Mouse (Mus musculus) heart, embryonic 11.5 days (tissue): ENCODE results near the gene Hspb11. TPM values are rescaled to one million over a fixed set of nuclear protein-coding genes. Genes with fewer than 3 reads are reported as not detected.

Experiments used
- ATAC-seq: fragments of 200-750 bp; cut with Nextera tagmentation; replicated peaks from 2 replicates; pipeline ENCODE4 v1.8.0; 2017; ENCODE audit warnings: moderate library complexity; ENCODE audit not compliant: insufficient number of reproducible peaks, low FRiP score, low TSS enrichment
- H3K27ac ChIP-seq: fragments of 300-500 bp; sonication (generic); 2 replicates; pipeline ENCODE4 v1.5.1; 2014; ENCODE audit warnings: mild to moderate bottlenecking, low read depth, low read length
- H3K27me3 ChIP-seq: fragments of 300-500 bp; sonication (generic); 2 replicates; pipeline ENCODE4 v1.6.1; 2014; ENCODE audit warnings: mild to moderate bottlenecking, low read length, mixed read lengths; ENCODE audit not compliant: control insufficient read depth, insufficient read depth
- H3K36me3 ChIP-seq: fragments of 300-500 bp; sonication (generic); 2 replicates; pipeline ENCODE4 v1.6.1; 2014; ENCODE audit warnings: mild to moderate bottlenecking, low read length, moderate library complexity, mixed read lengths; ENCODE audit not compliant: control insufficient read depth, insufficient read depth
- H3K4me1 ChIP-seq: fragments of 300-500 bp; sonication (generic); 2 replicates; pipeline ENCODE4 v1.6.1; 2014; ENCODE audit warnings: low read length; ENCODE audit not compliant: control insufficient read depth, insufficient read depth
- H3K4me2 ChIP-seq: fragments of 300-500 bp; sonication (generic); 2 replicates; pipeline ENCODE4 v1.6.1; 2014; ENCODE audit warnings: mild to moderate bottlenecking, moderate library complexity
- H3K4me3 ChIP-seq: fragments of 300-500 bp; sonication (generic); 2 replicates; pipeline ENCODE4 v1.5.1; 2014; ENCODE audit warnings: low read depth, low read length
- H3K9ac ChIP-seq: fragments of 300-500 bp; sonication (generic); 2 replicates; pipeline ENCODE4 v1.6.1; 2014; ENCODE audit warnings: mild to moderate bottlenecking, low read depth, low read length, moderate library complexity
- H3K9me3 ChIP-seq: fragments of 300-500 bp; sonication (generic); replicated peaks from 2 replicates; pipeline ENCODE4 v1.6.1; 2016; ENCODE audit warnings: low read length; ENCODE audit not compliant: control insufficient read depth
- WGBS: fragments of 180-500 bp; shearing (Covaris S2); extraction: QIAGEN DNeasy Blood & Tissue Kit; methylation state at CpG from one replicate; pipeline ENCODE4 v1.1.7; 2014; ENCODE audit not compliant: insufficient replicate concordance; 5-methylcytosine and 5-hydroxymethylcytosine counted together
- polyA plus RNA-seq: library from polyadenylated mRNA; unstranded; fragments of >200 nt; fragmentation: Nextera tagmentation; extraction: Ambion mirVana; gene quantifications from 2 replicates; pipeline ENCODE4 v1.2.1, GENCODE M21; 2014

Gene Hspb11
- polyA plus RNA-seq, 1 experiment from 2014 or later, result 38.7 TPM

GRCm38 (mm10) chr4:107313690-107314478 is 60.5 kb downstream of the Hspb11 start, which contains the start of gene Yipf1:
TSS of gene Yipf1 (plus strand) at chr4:107314363.
- 1% methylated on average over 29 of the region's 29 CpGs for WGBS
- no peaks in the 10 kb centered on the region for H3K27me3 ChIP-seq
- peak within 1 kb of the TSS; percentile 66 for H3K4me3 ChIP-seq
- H3K4me2 ChIP-seq, result peak within 1 kb of the TSS; percentile 81
- H3K27ac ChIP-seq, result peak within 1 kb of the TSS; percentile 7; the same call in 1 of the 2 replicates
- H3K4me1 ChIP-seq, result peaks cover 7% of the 10 kb centered on the region; the same call in 1 of the 2 replicates
- ATAC-seq, result peak; percentile 86
- peak within 1 kb of the TSS; percentile 72 for H3K9ac ChIP-seq
- 0 out of 2 replicates have a peak, but pooled peaks cover under 1% of the 10 kb centered on the region for H3K36me3 ChIP-seq
- no peaks in the 10 kb centered on the region for H3K9me3 ChIP-seq

GRCm38 (mm10) chr4:107314479-107314805 is 61.0 kb downstream of the Hspb11 start:
- Histone ChIP-seq H3K36me3 (0 out of 2 replicates have a peak, but pooled peaks cover 3% of the 10 kb centered on the region), H3K4me2 (peak overlapping the region; percentile 81), H3K4me3 (peak overlapping the region; percentile 66), H3K4me1 (peaks cover 7% of the 10 kb centered on the region; the same call in 1 of the 2 replicates), H3K27me3 (no peaks in the 10 kb centered on the region), H3K9ac (peak overlapping the region; percentile 70), H3K9me3 (no peaks in the 10 kb centered on the region), H3K27ac (no peak overlapping the region)
- WGBS, result 10% methylated on average over 7 of the region's 7 CpGs
- peak; percentile 27; the same call in 1 of the 2 replicates for ATAC-seq

GRCm38 (mm10) chr4:107318646-107319045 is 65.3 kb downstream of the Hspb11 start:
- H3K36me3 ChIP-seq, result 0 out of 2 replicates have a peak, but pooled peaks cover 9% of the 10 kb centered on the region
- H3K4me3 ChIP-seq, result no peak overlapping the region
- no peak overlapping the region for H3K4me2 ChIP-seq
- peaks cover 7% of the 10 kb centered on the region; the same call in 1 of the 2 replicates for H3K4me1 ChIP-seq
- 74% methylated on average over 8 of the region's 8 CpGs for WGBS
- H3K9me3 ChIP-seq, result no peaks in the 10 kb centered on the region
- no peak for ATAC-seq
- H3K27ac ChIP-seq, result no peak overlapping the region
- H3K27me3 ChIP-seq, result no peaks in the 10 kb centered on the region
- no peak overlapping the region for H3K9ac ChIP-seq

GRCm38 (mm10) chr4:107321041-107321440 is 67.6 kb downstream of the Hspb11 start:
- ATAC-seq, result no peak
- H3K4me1 ChIP-seq, result no peaks in the 10 kb centered on the region
- WGBS, result 66% methylated on average over 2 of the region's 2 CpGs
- H3K4me2 ChIP-seq, result no peak overlapping the region
- 0 out of 2 replicates have a peak, but pooled peaks cover 9% of the 10 kb centered on the region for H3K36me3 ChIP-seq
- H3K27me3 ChIP-seq, result no peaks in the 10 kb centered on the region
- H3K9me3 ChIP-seq, result no peaks in the 10 kb centered on the region
- H3K4me3 ChIP-seq, result no peak overlapping the region
- no peak overlapping the region for H3K27ac ChIP-seq
- H3K9ac ChIP-seq, result no peak overlapping the region

- ATAC-seq, result no peak
- 87% methylated on average over 2 of the region's 2 CpGs for WGBS
- H3K36me3 ChIP-seq, result 0 out of 2 replicates have a peak, but pooled peaks cover 9% of the 10 kb centered on the region
Measured at GRCm38 (mm10) chr4:107323113-107323512, 69.7 kb downstream of the Hspb11 start.

GRCm38 (mm10) chr4:107328530-107328929 is 75.1 kb downstream of the Hspb11 start:
- Histone ChIP-seq H3K9me3 (no peaks in the 10 kb centered on the region), H3K36me3 (no peaks in the 10 kb centered on the region), H3K4me3 (no peak overlapping the region), H3K27ac (no peak overlapping the region), H3K4me1 (no peaks in the 10 kb centered on the region), H3K9ac (no peak overlapping the region), H3K27me3 (no peaks in the 10 kb centered on the region), H3K4me2 (no peak overlapping the region)
- ATAC-seq, result no peak
- 93% methylated on average over 8 of the region's 8 CpGs for WGBS

More at GRCm38 (mm10) chr4:107323113-107323512, 69.7 kb downstream of the Hspb11 start:
- H3K27me3 ChIP-seq, result no peaks in the 10 kb centered on the region
- H3K4me1 ChIP-seq, result no peaks in the 10 kb centered on the region
- H3K9ac ChIP-seq, result no peak overlapping the region
- H3K9me3 ChIP-seq, result no peaks in the 10 kb centered on the region
- H3K27ac ChIP-seq, result no peak overlapping the region
- H3K4me3 ChIP-seq, result no peak overlapping the region
- H3K4me2 ChIP-seq, result no peak overlapping the region

Other genes starting within 250 kb of the Hspb11 start
- 108 and 113 TPM in 2 replicates for gene Mrpl37, start 186.7 kb upstream of the Hspb11 start, polyA plus RNA-seq
- 3.2 and 3.7 TPM in 2 replicates for gene Cyb5rl, start 186.6 kb upstream of the Hspb11 start, polyA plus RNA-seq
- not detected in 2 replicates for gene Cdcp2, start 156.7 kb upstream of the Hspb11 start, polyA plus RNA-seq
- 302 and 326 TPM in 2 replicates for gene Tmem59, start 75.2 kb upstream of the Hspb11 start, polyA plus RNA-seq
- gene Tceanc2, start 74.5 kb upstream of the Hspb11 start, polyA plus RNA-seq, result 19.0 and 19.6 TPM in 2 replicates
- not detected in 2 replicates for gene Ldlrad1, start 44.4 kb upstream of the Hspb11 start, polyA plus RNA-seq
- gene Lrrc42, start 61 bp upstream of the Hspb11 start, polyA plus RNA-seq, result 70.4 and 79.3 TPM in 2 replicates
- gene Dio1, start 53.6 kb downstream of the Hspb11 start, polyA plus RNA-seq, result not detected in 2 replicates
- 41.6 and 43.8 TPM in 2 replicates for gene Yipf1, start 60.8 kb downstream of the Hspb11 start, polyA plus RNA-seq
- gene Ndc1, start 114.2 kb downstream of the Hspb11 start, polyA plus RNA-seq, result 32.6 and 38.4 TPM in 2 replicates
- 0.80 and 0.94 TPM in 2 replicates for gene Glis1, start 181.0 kb downstream of the Hspb11 start, polyA plus RNA-seq